Mouse (Mus musculus): Measurements from ENCODE around the gene Tjap1. TPM values are rescaled to one million over a fixed set of nuclear protein-coding genes. Genes with fewer than 3 reads are reported as not detected.

The Tjap1 gene
- not detected for polyA plus RNA-seq (2014; fragmentation: Illumina TruSeq; extraction: RNeasy Lipid Tissue Mini Kit (QIAGEN cat#74804); ENCODE audit: low read depth, low replicate concordance)

GRCm38 (mm10) chr17:46282483-46283123 lies at the start of gene Tjap1:
Tjap1 (minus strand) TSS chr17:46283026.

GRCm38 (mm10) chr17:46327906-46328534 lies 45.2 kb upstream of the Tjap1 start, which contains the start of gene Abcc10:
Abcc10 (minus strand) TSS chr17:46328352.

GRCm38 (mm10) chr17:46297364-46298219 lies 14.8 kb upstream of the Tjap1 start, which contains the start of gene Dlk2:
Dlk2 (plus strand) TSS chr17:46297421.

GRCm38 (mm10) chr17:46253452-46254084 lies 29.3 kb downstream of the Tjap1 start, which contains the start of gene Lrrc73:
Lrrc73 (plus strand) TSS chr17:46253531.

GRCm38 (mm10) chr17:46247512-46248188 lies 35.2 kb downstream of the Tjap1 start, which contains the start of the genes Polr1c and Yipf3:
Polr1c (minus strand) TSS chr17:46248054.
Yipf3 (plus strand) TSS chr17:46248080.

Other genes starting within 250 kb of the Tjap1 start
- gene Mrps18a, start 172.0 kb downstream of the Tjap1 start, polyA plus RNA-seq (2014; fragmentation: Illumina TruSeq; extraction: RNeasy Lipid Tissue Mini Kit (QIAGEN cat#74804); ENCODE audit: low read depth, low replicate concordance) = 25.4 TPM
- 2.5 TPM for gene Rsph9, start 138.8 kb downstream of the Tjap1 start, polyA plus RNA-seq (2014; fragmentation: Illumina TruSeq; extraction: RNeasy Lipid Tissue Mini Kit (QIAGEN cat#74804); ENCODE audit: low read depth, low replicate concordance)
- gene Mad2l1bp, start 129.5 kb downstream of the Tjap1 start, polyA plus RNA-seq (2014; fragmentation: Illumina TruSeq; extraction: RNeasy Lipid Tissue Mini Kit (QIAGEN cat#74804); ENCODE audit: low read depth, low replicate concordance) = 1.2 TPM
- gene Gtpbp2, start 122.0 kb downstream of the Tjap1 start, polyA plus RNA-seq (2014; fragmentation: Illumina TruSeq; extraction: RNeasy Lipid Tissue Mini Kit (QIAGEN cat#74804); ENCODE audit: low read depth, low replicate concordance) = 2.3 TPM
- gene Polh, start 80.4 kb downstream of the Tjap1 start, polyA plus RNA-seq (2014; fragmentation: Illumina TruSeq; extraction: RNeasy Lipid Tissue Mini Kit (QIAGEN cat#74804); ENCODE audit: low read depth, low replicate concordance) = 5.7 TPM
- 14.3 TPM for gene Xpo5, start 80.2 kb downstream of the Tjap1 start, polyA plus RNA-seq (2014; fragmentation: Illumina TruSeq; extraction: RNeasy Lipid Tissue Mini Kit (QIAGEN cat#74804); ENCODE audit: low read depth, low replicate concordance)
- gene Polr1c, start 35.0 kb downstream of the Tjap1 start, polyA plus RNA-seq (2014; fragmentation: Illumina TruSeq; extraction: RNeasy Lipid Tissue Mini Kit (QIAGEN cat#74804); ENCODE audit: low read depth, low replicate concordance) = 4.5 TPM
- gene Yipf3, start 34.9 kb downstream of the Tjap1 start, polyA plus RNA-seq (2014; fragmentation: Illumina TruSeq; extraction: RNeasy Lipid Tissue Mini Kit (QIAGEN cat#74804); ENCODE audit: low read depth, low replicate concordance) = 1.7 TPM
- not detected for gene Lrrc73, start 29.5 kb downstream of the Tjap1 start, polyA plus RNA-seq (2014; fragmentation: Illumina TruSeq; extraction: RNeasy Lipid Tissue Mini Kit (QIAGEN cat#74804); ENCODE audit: low read depth, low replicate concordance)
- gene Dlk2, start 14.4 kb upstream of the Tjap1 start, polyA plus RNA-seq (2014; fragmentation: Illumina TruSeq; extraction: RNeasy Lipid Tissue Mini Kit (QIAGEN cat#74804); ENCODE audit: low read depth, low replicate concordance) = not detected
- 0.36 TPM for gene Abcc10, start 45.3 kb upstream of the Tjap1 start, polyA plus RNA-seq (2014; fragmentation: Illumina TruSeq; extraction: RNeasy Lipid Tissue Mini Kit (QIAGEN cat#74804); ENCODE audit: low read depth, low replicate concordance)
- 54.2 TPM for gene Zfp318, start 100.7 kb upstream of the Tjap1 start, polyA plus RNA-seq (2014; fragmentation: Illumina TruSeq; extraction: RNeasy Lipid Tissue Mini Kit (QIAGEN cat#74804); ENCODE audit: low read depth, low replicate concordance)
- gene Crip3, start 145.9 kb upstream of the Tjap1 start, polyA plus RNA-seq (2014; fragmentation: Illumina TruSeq; extraction: RNeasy Lipid Tissue Mini Kit (QIAGEN cat#74804); ENCODE audit: low read depth, low replicate concordance) = not detected
- 9.3 TPM for gene Slc22a7, start 155.4 kb upstream of the Tjap1 start, polyA plus RNA-seq (2014; fragmentation: Illumina TruSeq; extraction: RNeasy Lipid Tissue Mini Kit (QIAGEN cat#74804); ENCODE audit: low read depth, low replicate concordance)
- 0.20 TPM for gene Ttbk1, start 204.6 kb upstream of the Tjap1 start, polyA plus RNA-seq (2014; fragmentation: Illumina TruSeq; extraction: RNeasy Lipid Tissue Mini Kit (QIAGEN cat#74804); ENCODE audit: low read depth, low replicate concordance)
- gene Dnph1, start 213.7 kb upstream of the Tjap1 start, polyA plus RNA-seq (2014; fragmentation: Illumina TruSeq; extraction: RNeasy Lipid Tissue Mini Kit (QIAGEN cat#74804); ENCODE audit: low read depth, low replicate concordance) = 7.3 TPM

Measured in kidney, adult 10 weeks (tissue).